ENCODE assay signal across 21 mouse cellular contexts in genomic region chr7:80576626-80577025, GRCm38 (mm10). TPM values are rescaled to one million over a fixed set of nuclear protein-coding genes. Genes with fewer than 3 reads are reported as not detected.
DNase-seq lines count a peak whose midpoint lies in the region; ATAC-seq and TF ChIP-seq lines count a peak whose summit lies in the region.
"Had no signal": no experiment of that assay in that cellular context is flagged by ENCODE, and none has a peak within 500 bp of the region (broad histone marks: within the 10 kb centered on the region; RNA-seq: fewer than 3 reads in every experiment).

No protein-coding gene starts in this region.

- no peak overlapping the region for H3K27ac ChIP-seq in embryonic facial prominence, embryonic 13.5 days
- no peak overlapping the region for H3K27ac ChIP-seq in embryonic facial prominence, embryonic 10.5 days (replicated peaks)
- no peak overlapping the region for H3K27ac ChIP-seq in thymus, adult 2 months (ENCODE audit: control insufficient read depth, insufficient read depth, low read length)
- H3K27ac ChIP-seq: embryonic facial prominence, embryonic 12.5 days; forebrain, embryonic 12.5 days; hindbrain, embryonic 15.5 days had no signal

- no peak for DNase-seq in embryonic facial prominence, embryonic 10.5 days (ENCODE audit: low spot score)
- peak; percentile 41 for DNase-seq in thymus, adult 2 months
- no peak for DNase-seq in thymus, postnatal 0 days (ENCODE audit: low spot score)
- peak; percentile 34 for DNase-seq in R1 (ENCODE audit: low read depth, low spot score)
- peak; percentile 35 to 49 for DNase-seq in thymus, postnatal 36 days
- no peak for DNase-seq in kidney, adult 18-20 months
- DNase-seq in left cerebral cortex, adult 8-10 months (ENCODE audit: low spot score in 2 of 2), result no peak
- DNase-seq: adrenal gland, adult 8-10 months; cerebellum, adult 11 months; cerebellum, adult 8-10 months; cerebellum, postnatal 14 days; embryo, embryonic 11 days; gastrocnemius, postnatal 14 days; heart, postnatal 36 days had no signal

- no peak for ATAC-seq in embryonic facial prominence, embryonic 13.5 days (ENCODE audit: insufficient number of reproducible peaks, insufficient read depth, low FRiP score, low TSS enrichment, low read depth)

- no peak for TF ChIP-seq CTCF in thymus, adult 2 months (IDR thresholded peaks at IDR 0.05; ENCODE audit: borderline replicate concordance, control insufficient read depth, extremely low read depth, insufficient read depth, low read length, poor library complexity)

- no peak for TF ChIP-seq POLR2A in thymus, adult 2 months (IDR thresholded peaks at IDR 0.05; ENCODE audit: control insufficient read depth, extremely low read depth, insufficient read depth, low read length, poor library complexity)

- H3K4me3 ChIP-seq in embryonic facial prominence, embryonic 13.5 days, result no peak overlapping the region
- H3K4me3 ChIP-seq in embryonic facial prominence, embryonic 10.5 days, result no peak overlapping the region
- no peak overlapping the region for H3K4me3 ChIP-seq in thymus, adult 2 months (ENCODE audit: control insufficient read depth, insufficient read depth, low read length)
- H3K4me3 ChIP-seq: embryonic facial prominence, embryonic 12.5 days; forebrain, embryonic 12.5 days; heart, embryonic 12.5 days; hindbrain, embryonic 15.5 days had no signal

- peaks cover 17% of the 10 kb centered on the region for H3K4me1 ChIP-seq in embryonic facial prominence, embryonic 13.5 days
- peaks cover 15% of the 10 kb centered on the region for H3K4me1 ChIP-seq in embryonic facial prominence, embryonic 10.5 days
- peaks cover 25% of the 10 kb centered on the region for H3K4me1 ChIP-seq in thymus, adult 2 months (replicated peaks; ENCODE audit: control insufficient read depth, insufficient read depth, low read length)
- H3K4me1 ChIP-seq: embryonic facial prominence, embryonic 12.5 days; forebrain, embryonic 12.5 days; hindbrain, embryonic 15.5 days had no signal

- H3K36me3 ChIP-seq in embryonic facial prominence, embryonic 13.5 days, result no peaks in the 10 kb centered on the region
- H3K36me3 ChIP-seq in embryonic facial prominence, embryonic 10.5 days (replicated peaks), result no peaks in the 10 kb centered on the region
- H3K36me3 ChIP-seq in thymus, adult 2 months (ENCODE audit: control insufficient read depth, insufficient read depth, low read length), result no peaks in the 10 kb centered on the region
- H3K36me3 ChIP-seq: embryonic facial prominence, embryonic 12.5 days; forebrain, embryonic 12.5 days; G1E; heart, embryonic 12.5 days; hindbrain, embryonic 15.5 days had no signal

- H3K9me3 ChIP-seq in embryonic facial prominence, embryonic 13.5 days, result no peaks in the 10 kb centered on the region
- H3K9me3 ChIP-seq in embryonic facial prominence, embryonic 10.5 days, result no peaks in the 10 kb centered on the region
- H3K9me3 ChIP-seq: embryonic facial prominence, embryonic 12.5 days; forebrain, embryonic 12.5 days; G1E; hindbrain, embryonic 15.5 days had no signal

- whole genome bisulfite sequencing in embryonic facial prominence, embryonic 13.5 days, result 60% methylated on average over 3 of the region's 3 CpGs
- 56% methylated on average over 3 of the region's 3 CpGs for WGBS in embryonic facial prominence, embryonic 10.5 days
- WGBS in thymus, adult 2 months, result 89% methylated on average over 3 of the region's 3 CpGs

- H3K4me2 ChIP-seq in embryonic facial prominence, embryonic 13.5 days, result no peak overlapping the region
- H3K4me2 ChIP-seq: embryonic facial prominence, embryonic 12.5 days; forebrain, embryonic 12.5 days; heart, embryonic 12.5 days; hindbrain, embryonic 15.5 days had no signal

- H3K27me3 ChIP-seq in embryonic facial prominence, embryonic 13.5 days, result no peaks in the 10 kb centered on the region; the same call in 1 of the 2 replicates
- peaks cover 4% of the 10 kb centered on the region for H3K27me3 ChIP-seq in embryonic facial prominence, embryonic 10.5 days (replicated peaks; ENCODE audit: low read depth, poor library complexity, severe bottlenecking)
- H3K27me3 ChIP-seq in thymus, adult 2 months (ENCODE audit: control insufficient read depth, insufficient read depth, low read length), result no peaks in the 10 kb centered on the region
- H3K27me3 ChIP-seq: forebrain, embryonic 12.5 days; heart, embryonic 12.5 days; hindbrain, embryonic 15.5 days had no signal

- 0 out of 2 replicates have a peak overlapping the region, but pooled peaks have one; percentile 11 for H3K9ac ChIP-seq in embryonic facial prominence, embryonic 13.5 days
- H3K9ac ChIP-seq: embryonic facial prominence, embryonic 12.5 days; forebrain, embryonic 12.5 days; forebrain, postnatal 0 days; heart, embryonic 12.5 days; hindbrain, embryonic 15.5 days had no signal

RNA-seq across cellular contexts. Expression of gene Blm, which starts 41.7 kb away (rescaled TPM):
- polyA plus RNA-seq in embryonic facial prominence, embryonic 13.5 days (2015; fragmentation: Nextera tagmentation; extraction: Ambion mirVana), result 27.1 and 28.3 TPM in 2 replicates
- 49.6 and 54.6 TPM in 2 replicates for polyA plus RNA-seq in embryonic facial prominence, embryonic 10.5 days (2016; fragmentation: Nextera tagmentation; extraction: Ambion mirVana)
- 6.3 and 6.4 TPM in 2 replicates for polyA plus RNA-seq in thymus, adult 2 months (2012; rRNA removed)
- polyA plus RNA-seq in thymus, postnatal 0 days (2015; fragmentation: Nextera tagmentation; extraction: Ambion mirVana), result 14.6 and 19.5 TPM in 2 replicates
- total RNA-seq in left cerebral cortex, adult 8-10 months (2022), result 1 to 10 TPM; 4.0 to 7.5 (median 4.9) TPM

Comparison
In these comparisons a context has a peak if more than half of its experiments do, and no peak if none do; other contexts are left out.
1. DNase-seq: peak in thymus, adult 2 months (single experiment), R1 (single experiment) and thymus, postnatal 36 days (2 of 2); none in embryonic facial prominence, embryonic 10.5 days (single experiment), thymus, postnatal 0 days (single experiment), kidney, adult 18-20 months (single experiment) and left cerebral cortex, adult 8-10 months (0 of 2).